Mouse (Mus musculus): ENCODE results near the gene Pde6h. TPM values are rescaled to one million over a fixed set of nuclear protein-coding genes. Genes with fewer than 3 reads are reported as not detected.

Pde6h gene
- total and polyA plus RNA-seq, 2 experiments from 2014 or later: 1.3 TPM; not detected in 1

GRCm38 (mm10) chr6:136955240-136955639 is 31.6 kb downstream of the Pde6h start:
- no peak overlapping the region for H3K9ac ChIP-seq (replicated peaks; ENCODE audit: low read length)
- WGBS: 94% methylated on average over 3 of the region's 3 CpGs
- H3K36me3 ChIP-seq (ENCODE audit: insufficient read depth, low read length): no peaks in the 10 kb centered on the region
- H3K4me2 ChIP-seq (ENCODE audit: low read depth, low read length): no peak overlapping the region
- ATAC-seq: no peak
- H3K27me3 ChIP-seq (ENCODE audit: insufficient read depth, low read length): no peaks in the 10 kb centered on the region
- no peaks in the 10 kb centered on the region for H3K9me3 ChIP-seq (ENCODE audit: low read length)
- no peak overlapping the region for H3K4me3 ChIP-seq (ENCODE audit: low read length)
- no peaks in the 10 kb centered on the region for H3K4me1 ChIP-seq (ENCODE audit: insufficient read depth, low read length)
- no peak for DNase-seq (ENCODE audit: low spot score)
- no peak overlapping the region for H3K27ac ChIP-seq
- no peak for TF ChIP-seq CTCF (IDR thresholded peaks at IDR 0.05; ENCODE audit: low read depth)

DNA sequence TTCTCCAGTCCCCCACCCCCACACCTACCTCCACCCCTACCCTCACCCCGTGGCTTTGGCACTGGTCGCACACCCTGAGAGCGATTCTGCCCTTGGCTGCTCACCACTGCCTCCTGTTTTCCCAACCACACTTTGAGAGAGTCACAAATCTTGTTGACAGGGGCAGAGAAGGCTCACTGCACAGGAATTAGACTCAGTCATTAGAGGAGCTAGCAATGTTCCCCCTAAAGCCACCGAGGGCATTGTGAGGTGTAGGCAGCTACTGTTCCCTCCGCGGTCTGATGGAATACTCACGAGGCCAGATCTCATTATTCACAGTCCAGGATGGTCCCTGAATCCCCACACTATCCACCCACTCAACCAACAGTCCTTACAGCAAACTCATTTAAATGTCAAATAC is 33.4 kb downstream of the Pde6h start:
- Histone ChIP-seq H3K4me1 (ENCODE audit: insufficient read depth, low read length) (no peaks in the 10 kb centered on the region), H3K27me3 (ENCODE audit: insufficient read depth, low read length) (no peaks in the 10 kb centered on the region), H3K36me3 (ENCODE audit: insufficient read depth, low read length) (no peaks in the 10 kb centered on the region), H3K4me3 (ENCODE audit: low read length) (no peak overlapping the region), H3K9me3 (ENCODE audit: low read length) (no peaks in the 10 kb centered on the region), H3K27ac (no peak overlapping the region), H3K9ac (replicated peaks; ENCODE audit: low read length) (no peak overlapping the region), H3K4me2 (ENCODE audit: low read depth, low read length) (no peak overlapping the region)
- WGBS: 59% methylated on average over 7 of the region's 7 CpGs
- ATAC-seq (no peak), DNase-seq (ENCODE audit: low spot score) (no peak)
- TF ChIP-seq CTCF (IDR thresholded peaks at IDR 0.05; ENCODE audit: low read depth): no peak

DNA sequence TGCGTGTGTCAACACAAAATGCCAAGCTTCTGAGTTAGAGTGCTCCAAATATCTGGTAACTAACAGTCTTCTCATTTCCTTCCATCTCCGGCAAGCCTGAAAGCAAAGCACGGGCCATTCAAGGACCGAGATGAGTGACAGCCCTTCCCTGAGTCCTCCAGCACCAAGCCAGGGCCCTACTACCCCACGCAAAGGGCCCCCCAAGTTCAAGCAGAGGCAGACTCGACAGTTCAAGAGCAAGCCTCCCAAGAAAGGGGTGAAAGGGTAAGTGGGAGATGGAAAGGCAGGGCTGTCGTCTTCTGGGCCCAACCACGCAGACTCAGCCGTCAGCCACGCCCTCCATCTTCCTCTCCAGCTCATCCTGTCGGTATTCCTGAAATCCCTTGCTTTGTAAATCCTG is 35.5 kb downstream of the Pde6h start:
- no peak for DNase-seq (ENCODE audit: low spot score)

DNA sequence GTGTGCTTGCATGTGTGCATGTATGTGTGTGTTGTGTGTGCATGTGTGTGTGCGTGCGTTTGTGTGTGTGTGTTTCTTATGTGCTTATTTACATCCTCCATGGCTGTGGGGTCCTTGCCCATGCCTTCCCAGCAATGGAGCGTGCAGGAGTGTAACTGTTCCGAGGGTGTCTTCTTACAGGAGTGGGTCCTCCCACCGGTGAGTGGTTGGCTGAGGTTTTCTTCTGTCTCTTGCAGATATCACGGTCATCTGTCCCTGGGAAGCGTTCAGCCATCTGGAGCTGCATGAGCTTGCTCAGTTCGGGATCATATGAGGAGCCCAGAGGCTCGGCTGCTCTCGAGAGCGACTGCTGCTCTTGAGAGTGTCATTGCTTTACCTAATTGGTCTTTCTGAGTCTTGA is 39.3 kb downstream of the Pde6h start:
- no peak overlapping the region for H3K27ac ChIP-seq
- no peaks in the 10 kb centered on the region for H3K4me1 ChIP-seq (ENCODE audit: insufficient read depth, low read length)
- no peak overlapping the region for H3K4me3 ChIP-seq (ENCODE audit: low read length)
- no peaks in the 10 kb centered on the region for H3K9me3 ChIP-seq (ENCODE audit: low read length)
- DNase-seq (ENCODE audit: low spot score): no peak
- no peak for ATAC-seq
- TF ChIP-seq CTCF (IDR thresholded peaks at IDR 0.05; ENCODE audit: low read depth): no peak
- H3K4me2 ChIP-seq (ENCODE audit: low read depth, low read length): no peak overlapping the region
- no peak overlapping the region for H3K9ac ChIP-seq (replicated peaks; ENCODE audit: low read length)
- 85% methylated on average over 11 of the region's 11 CpGs for WGBS
- H3K27me3 ChIP-seq (ENCODE audit: insufficient read depth, low read length): no peaks in the 10 kb centered on the region
- no peaks in the 10 kb centered on the region for H3K36me3 ChIP-seq (ENCODE audit: insufficient read depth, low read length)

More for the DNA sequence above, 35.5 kb downstream of the Pde6h start:
- Histone ChIP-seq H3K27ac (no peak overlapping the region), H3K4me1 (ENCODE audit: insufficient read depth, low read length) (no peaks in the 10 kb centered on the region), H3K4me2 (ENCODE audit: low read depth, low read length) (no peak overlapping the region), H3K4me3 (ENCODE audit: low read length) (no peak overlapping the region), H3K9ac (replicated peaks; ENCODE audit: low read length) (no peak overlapping the region), H3K36me3 (ENCODE audit: insufficient read depth, low read length) (no peaks in the 10 kb centered on the region), H3K9me3 (ENCODE audit: low read length) (no peaks in the 10 kb centered on the region), H3K27me3 (ENCODE audit: insufficient read depth, low read length) (no peaks in the 10 kb centered on the region)
- no peak for ATAC-seq
- no peak for TF ChIP-seq CTCF (IDR thresholded peaks at IDR 0.05; ENCODE audit: low read depth)
- whole genome bisulfite sequencing: 66% methylated on average over 11 of the region's 11 CpGs

- Histone ChIP-seq H3K4me1 (ENCODE audit: insufficient read depth, low read length) (no peaks in the 10 kb centered on the region), H3K36me3 (ENCODE audit: insufficient read depth, low read length) (no peaks in the 10 kb centered on the region), H3K9ac (replicated peaks; ENCODE audit: low read length) (no peak overlapping the region), H3K9me3 (ENCODE audit: low read length) (no peaks in the 10 kb centered on the region), H3K4me2 (ENCODE audit: low read depth, low read length) (no peak overlapping the region), H3K27ac (no peak overlapping the region), H3K4me3 (ENCODE audit: low read length) (no peak overlapping the region), H3K27me3 (ENCODE audit: insufficient read depth, low read length) (no peaks in the 10 kb centered on the region)
- 67% methylated on average over 13 of the region's 13 CpGs for WGBS
- DNase-seq (ENCODE audit: low spot score) (no peak), ATAC-seq (no peak)
- no peak; the same call in 1 of the 2 replicates for TF ChIP-seq CTCF (IDR thresholded peaks at IDR 0.05; ENCODE audit: low read depth)
Observed at GRCm38 (mm10) chr6:136964609-136965510, 41.2 kb downstream of the Pde6h start.

GRCm38 (mm10) chr6:136965912-136966311 is 42.3 kb downstream of the Pde6h start:
- Histone ChIP-seq H3K4me1 (ENCODE audit: insufficient read depth, low read length) (no peaks in the 10 kb centered on the region), H3K9me3 (ENCODE audit: low read length) (no peaks in the 10 kb centered on the region), H3K9ac (replicated peaks; ENCODE audit: low read length) (no peak overlapping the region), H3K4me3 (ENCODE audit: low read length) (no peak overlapping the region), H3K4me2 (ENCODE audit: low read depth, low read length) (no peak overlapping the region), H3K36me3 (ENCODE audit: insufficient read depth, low read length) (no peaks in the 10 kb centered on the region), H3K27me3 (ENCODE audit: insufficient read depth, low read length) (no peaks in the 10 kb centered on the region), H3K27ac (no peak overlapping the region)
- ATAC-seq (no peak), DNase-seq (ENCODE audit: low spot score) (no peak)
- WGBS: 77% methylated on average over 10 of the region's 10 CpGs
- no peak for TF ChIP-seq CTCF (IDR thresholded peaks at IDR 0.05; ENCODE audit: low read depth)

DNA sequence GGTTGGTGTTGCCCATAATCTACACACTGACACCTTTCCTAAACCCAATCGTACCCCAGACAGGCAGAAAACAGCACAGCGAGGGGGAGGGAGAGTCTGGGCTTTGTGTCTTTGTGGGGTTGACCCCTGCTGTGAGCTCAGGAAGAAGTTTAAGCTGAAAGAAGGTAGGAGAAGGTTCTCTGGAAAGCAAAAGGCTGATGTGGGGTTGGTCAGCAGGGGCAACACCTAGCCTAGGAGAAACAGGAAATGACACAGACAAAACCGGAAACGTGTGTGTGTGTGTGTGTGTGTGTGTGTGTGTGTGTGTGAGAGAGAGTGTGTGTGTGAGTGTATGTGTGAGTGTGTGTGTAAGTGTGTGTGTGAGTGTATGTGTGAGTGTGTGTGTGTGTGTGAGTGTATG is 43.8 kb downstream of the Pde6h start:
- no peak overlapping the region for H3K9ac ChIP-seq (replicated peaks; ENCODE audit: low read length)
- no peaks in the 10 kb centered on the region for H3K36me3 ChIP-seq (ENCODE audit: insufficient read depth, low read length)
- no peak overlapping the region for H3K27ac ChIP-seq
- no peaks in the 10 kb centered on the region for H3K27me3 ChIP-seq (ENCODE audit: insufficient read depth, low read length)
- DNase-seq (ENCODE audit: low spot score) (no peak), ATAC-seq (no peak)
- no peak overlapping the region for H3K4me2 ChIP-seq (ENCODE audit: low read depth, low read length)
- 60% methylated on average over 4 of the region's 4 CpGs for WGBS
- H3K4me1 ChIP-seq (ENCODE audit: insufficient read depth, low read length): no peaks in the 10 kb centered on the region
- no peak overlapping the region for H3K4me3 ChIP-seq (ENCODE audit: low read length)
- TF ChIP-seq CTCF (IDR thresholded peaks at IDR 0.05; ENCODE audit: low read depth): no peak
- no peaks in the 10 kb centered on the region for H3K9me3 ChIP-seq (ENCODE audit: low read length)

All from hindbrain, postnatal 0 days (tissue).